Mouse (Mus musculus): ENCODE data around the gene Psmd13.

Psmd13 gene

DNA sequence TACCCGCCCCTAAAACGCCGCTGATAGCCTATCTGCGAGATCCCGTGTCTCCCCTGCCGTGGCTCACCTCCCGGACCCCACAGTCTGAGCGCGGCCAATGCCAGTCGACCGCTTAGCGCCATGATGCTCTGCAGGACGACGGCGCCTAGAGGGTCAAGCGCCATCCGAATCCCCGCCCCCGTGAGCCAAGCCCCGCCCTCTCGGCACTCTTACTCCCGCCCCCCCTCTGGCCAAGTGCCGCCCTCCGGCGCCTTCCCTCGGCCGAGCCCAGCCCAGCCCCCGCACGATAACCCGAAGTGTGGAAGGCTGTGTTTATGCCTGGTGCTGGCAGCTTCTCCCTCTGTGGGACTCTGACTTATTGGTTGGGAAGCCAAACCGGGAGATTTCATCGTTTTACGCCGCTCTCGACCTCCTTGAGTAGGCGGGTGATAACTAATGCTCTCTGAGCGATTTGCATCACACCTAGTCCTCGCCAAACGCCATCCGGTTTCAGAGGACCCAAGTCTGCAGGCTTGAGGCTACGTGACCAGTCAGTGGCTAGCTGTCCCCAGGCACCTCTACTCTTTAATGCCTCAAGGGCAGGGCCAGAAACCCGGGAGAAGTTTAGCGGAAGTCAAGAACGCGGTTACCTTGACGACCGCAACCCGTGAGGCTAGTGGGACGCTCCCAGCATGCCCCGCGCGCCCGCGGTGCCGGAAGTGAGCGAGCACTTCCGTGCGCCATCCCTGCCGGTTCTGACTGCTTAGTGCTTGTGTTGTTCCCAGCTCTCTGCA lies at the start of gene Psmd13, which contains the start of gene Sirt3:
Psmd13 (plus strand) TSS at position 273 of the 773 bp plus-strand sequence.
Sirt3 (minus strand) TSS at position 614 of the 773 bp plus-strand sequence.
- H3K9me3 ChIP-seq (ENCODE audit: low read length): no peaks in the 10 kb centered on the region
- TF ChIP-seq POU5F1 (IDR thresholded peaks at IDR 0.05; ENCODE audit: borderline replicate concordance, low read length) (no peak), CTCF (conservative IDR thresholded peaks at IDR 0.05; ENCODE audit: low read length) (no peak), NANOG (IDR thresholded peaks at IDR 0.05; ENCODE audit: borderline replicate concordance, low read length) (no peak)
- peaks cover 58% of the 10 kb centered on the region for H3K36me3 ChIP-seq (ENCODE audit: insufficient read depth, low read length)
- H3K4me1 ChIP-seq (replicated peaks; ENCODE audit: low read depth, low read length): peaks cover 49% of the 10 kb centered on the region
- peak within 1 kb of the TSS; percentile 98 for H3K4me3 ChIP-seq (replicated peaks; ENCODE audit: low read length)
- no peaks in the 10 kb centered on the region for H3K27me3 ChIP-seq (ENCODE audit: insufficient read depth, low read length)

DNA sequence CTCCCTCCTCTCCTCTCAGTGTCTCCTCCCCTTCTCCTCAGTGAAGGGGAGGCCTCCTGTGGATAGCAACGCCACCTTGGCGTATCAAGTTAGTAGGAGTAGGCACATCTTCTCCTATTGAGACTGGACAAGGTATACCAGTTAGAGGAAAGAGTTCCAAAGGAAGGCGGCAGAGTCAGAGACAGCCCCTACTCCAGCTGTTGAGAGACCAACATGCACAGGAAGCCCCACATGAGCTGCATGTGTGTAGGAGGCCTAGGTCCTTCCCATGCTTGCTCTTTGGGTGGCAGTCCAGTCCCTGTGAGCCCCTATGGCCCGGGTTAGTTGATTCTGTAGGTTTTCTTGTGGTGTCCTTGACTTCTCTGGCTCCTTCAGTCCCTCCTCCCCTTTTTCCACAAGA lies 48.4 kb upstream of the Psmd13 start:
- Histone ChIP-seq H3K4me1 (replicated peaks; ENCODE audit: low read depth, low read length) (peaks cover 43% of the 10 kb centered on the region), H3K9me3 (ENCODE audit: low read length) (no peaks in the 10 kb centered on the region), H3K27me3 (ENCODE audit: insufficient read depth, low read length) (no peaks in the 10 kb centered on the region), H3K4me3 (replicated peaks; ENCODE audit: low read length) (no peak overlapping the region), H3K36me3 (ENCODE audit: insufficient read depth, low read length) (peaks cover 22% of the 10 kb centered on the region)
- TF ChIP-seq POU5F1 (IDR thresholded peaks at IDR 0.05; ENCODE audit: borderline replicate concordance, low read length) (no peak), CTCF (conservative IDR thresholded peaks at IDR 0.05; ENCODE audit: low read length) (no peak), NANOG (IDR thresholded peaks at IDR 0.05; ENCODE audit: borderline replicate concordance, low read length) (no peak)

DNA sequence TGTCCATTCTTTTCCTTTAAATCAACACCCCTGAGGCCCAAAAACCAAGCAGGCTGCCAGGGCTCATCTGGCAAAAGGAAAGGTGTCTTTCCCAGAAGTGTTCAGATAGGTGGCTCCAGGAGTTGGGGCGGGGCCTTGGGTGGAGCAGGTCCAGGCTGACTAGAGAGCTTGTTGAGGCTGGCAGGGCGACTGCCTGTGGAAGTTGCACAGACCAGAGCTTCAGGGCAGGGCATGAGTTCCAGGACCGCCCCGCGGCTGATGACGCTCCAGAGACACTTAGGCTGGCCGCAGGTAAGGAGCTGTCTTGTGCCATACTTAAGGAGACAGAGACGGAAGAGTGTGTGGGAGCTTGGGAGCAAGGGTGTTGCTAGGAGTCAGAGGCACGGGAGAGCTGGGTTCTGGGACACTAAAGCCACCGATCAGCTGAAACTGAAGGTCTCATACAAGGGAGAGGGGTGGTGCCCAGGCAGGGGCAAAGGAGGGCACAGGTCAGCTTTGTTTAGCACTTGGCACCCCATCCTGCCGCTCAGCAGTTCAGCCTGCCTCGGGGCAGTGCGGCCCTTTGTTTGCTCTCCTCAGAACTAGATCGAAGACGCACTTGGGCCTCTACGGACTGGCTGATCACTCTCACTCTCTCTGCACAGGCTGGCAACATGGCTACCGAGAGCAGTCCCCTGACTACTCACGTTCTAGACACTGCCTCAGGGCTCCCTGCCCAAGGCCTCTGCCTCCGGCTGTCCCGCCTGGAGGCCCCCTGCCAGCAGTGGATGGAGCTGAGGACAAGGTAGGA lies 46.6 kb upstream of the Psmd13 start, which contains the start of gene Urah:
Urah (plus strand) TSS at position 51 of the 790 bp plus-strand sequence.
- TF ChIP-seq NANOG (IDR thresholded peaks at IDR 0.05; ENCODE audit: borderline replicate concordance, low read length): no peak
- TF ChIP-seq CTCF (conservative IDR thresholded peaks at IDR 0.05; ENCODE audit: low read length): no peak
- no peak for TF ChIP-seq POU5F1 (IDR thresholded peaks at IDR 0.05; ENCODE audit: borderline replicate concordance, low read length)
- Histone ChIP-seq H3K27me3 (ENCODE audit: insufficient read depth, low read length) (no peaks in the 10 kb centered on the region), H3K36me3 (ENCODE audit: insufficient read depth, low read length) (peaks cover 23% of the 10 kb centered on the region), H3K4me1 (replicated peaks; ENCODE audit: low read depth, low read length) (peaks cover 53% of the 10 kb centered on the region), H3K9me3 (ENCODE audit: low read length) (no peaks in the 10 kb centered on the region), H3K4me3 (replicated peaks; ENCODE audit: low read length) (peak within 1 kb of the TSS; percentile 77)

DNA sequence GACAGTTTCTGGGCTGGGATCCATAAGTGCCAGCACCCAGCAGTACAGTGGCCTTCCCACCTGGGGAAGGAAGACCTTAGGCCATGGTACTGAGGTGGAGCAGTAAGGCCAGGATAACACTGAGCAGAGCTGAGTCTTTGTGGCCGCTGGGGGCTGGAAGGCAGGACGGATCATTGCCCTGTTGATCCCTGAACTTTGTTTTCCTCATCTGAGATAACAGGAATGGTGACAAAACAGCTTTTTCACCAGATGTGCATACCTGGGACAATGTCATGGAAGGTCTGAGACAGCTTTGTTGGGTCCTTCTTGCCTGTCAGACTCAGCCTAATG lies 46.0 kb upstream of the Psmd13 start:
- Histone ChIP-seq H3K9me3 (ENCODE audit: low read length) (no peaks in the 10 kb centered on the region), H3K4me1 (replicated peaks; ENCODE audit: low read depth, low read length) (peaks cover 59% of the 10 kb centered on the region), H3K27me3 (ENCODE audit: insufficient read depth, low read length) (peaks cover 3% of the 10 kb centered on the region; the same call in 1 of the 2 replicates), H3K4me3 (replicated peaks; ENCODE audit: low read length) (peak overlapping the region; percentile 77), H3K36me3 (ENCODE audit: insufficient read depth, low read length) (peaks cover 23% of the 10 kb centered on the region)
- TF ChIP-seq POU5F1 (IDR thresholded peaks at IDR 0.05; ENCODE audit: borderline replicate concordance, low read length) (no peak), CTCF (conservative IDR thresholded peaks at IDR 0.05; ENCODE audit: low read length) (no peak), NANOG (IDR thresholded peaks at IDR 0.05; ENCODE audit: borderline replicate concordance, low read length) (no peak)

DNA sequence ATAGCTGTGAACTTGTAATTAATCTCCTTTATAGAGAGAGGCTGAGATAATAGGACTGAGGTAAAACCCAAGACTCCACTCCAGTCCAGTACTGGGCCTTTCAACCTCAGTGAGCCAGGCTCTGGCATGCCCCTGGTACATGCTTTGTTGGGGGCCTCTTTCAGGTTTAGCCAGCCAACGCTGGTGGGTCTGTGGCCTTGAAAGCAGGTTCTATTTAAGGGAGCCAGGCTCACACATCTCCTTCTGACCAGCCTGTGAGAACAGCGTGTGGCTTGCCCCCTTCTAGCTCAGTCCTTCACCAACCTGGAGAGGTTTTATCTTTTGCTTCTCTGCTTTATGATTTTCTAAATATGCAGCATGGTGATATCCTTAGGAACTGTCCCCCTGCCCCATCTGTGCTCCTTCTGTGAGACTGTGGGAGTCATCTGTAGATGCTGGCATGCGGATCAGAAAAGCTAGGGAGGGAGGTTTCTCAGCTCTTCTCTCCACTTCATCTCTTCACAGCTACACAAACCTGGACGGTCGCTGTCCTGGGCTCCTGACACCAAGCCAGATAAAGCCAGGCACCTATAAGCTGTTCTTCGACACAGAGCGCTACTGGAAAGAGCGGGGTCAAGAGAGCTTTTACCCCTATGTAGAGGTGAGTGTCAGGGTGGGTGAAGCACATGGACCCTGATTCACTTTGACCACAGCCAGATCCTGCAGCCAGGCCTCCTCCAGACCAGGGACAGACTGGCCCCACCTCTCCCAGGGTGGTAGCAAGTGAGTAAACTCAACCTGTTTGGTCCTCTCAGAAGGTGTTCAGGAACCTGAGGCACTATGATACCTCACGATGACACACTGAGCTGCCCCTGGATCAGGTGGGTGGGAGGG lies 45.3 kb upstream of the Psmd13 start:
- TF ChIP-seq CTCF (conservative IDR thresholded peaks at IDR 0.05; ENCODE audit: low read length) (no peak), POU5F1 (IDR thresholded peaks at IDR 0.05; ENCODE audit: borderline replicate concordance, low read length) (no peak), NANOG (IDR thresholded peaks at IDR 0.05; ENCODE audit: borderline replicate concordance, low read length) (no peak)
- peaks cover 23% of the 10 kb centered on the region for H3K36me3 ChIP-seq (ENCODE audit: insufficient read depth, low read length)
- no peaks in the 10 kb centered on the region for H3K9me3 ChIP-seq (ENCODE audit: low read length)
- H3K27me3 ChIP-seq (ENCODE audit: insufficient read depth, low read length): peaks cover 3% of the 10 kb centered on the region; the same call in 1 of the 2 replicates
- H3K4me3 ChIP-seq (replicated peaks; ENCODE audit: low read length): no peak overlapping the region
- peaks cover 65% of the 10 kb centered on the region for H3K4me1 ChIP-seq (replicated peaks; ENCODE audit: low read depth, low read length)

DNA sequence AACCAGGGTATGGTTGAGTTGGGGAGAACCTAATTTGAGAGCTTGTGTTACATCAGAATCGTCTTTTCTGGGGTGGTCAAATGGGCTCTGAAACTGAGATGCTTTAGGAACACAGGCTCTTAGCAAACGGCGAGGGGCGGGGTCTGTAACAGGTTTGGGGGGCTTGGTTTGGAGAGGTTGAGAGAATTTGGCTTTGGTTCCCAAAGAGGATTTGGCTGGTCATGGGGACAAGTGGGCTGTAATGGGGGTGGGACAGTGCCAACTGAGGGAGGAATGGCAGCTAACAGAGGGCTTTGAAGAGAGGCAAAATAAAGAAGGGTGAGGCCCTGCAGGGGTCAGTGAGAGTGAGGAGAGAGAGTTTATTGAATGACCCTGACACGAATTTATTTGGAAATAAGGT lies 42.2 kb upstream of the Psmd13 start:
- H3K4me1 ChIP-seq (replicated peaks; ENCODE audit: low read depth, low read length): peaks cover 80% of the 10 kb centered on the region
- H3K9me3 ChIP-seq (ENCODE audit: low read length): no peaks in the 10 kb centered on the region
- H3K27me3 ChIP-seq (ENCODE audit: insufficient read depth, low read length): peaks cover 18% of the 10 kb centered on the region; the same call in 1 of the 2 replicates
- H3K4me3 ChIP-seq (replicated peaks; ENCODE audit: low read length): no peak overlapping the region; the same call in 1 of the 2 replicates
- no peak for TF ChIP-seq POU5F1 (IDR thresholded peaks at IDR 0.05; ENCODE audit: borderline replicate concordance, low read length)
- peaks cover 23% of the 10 kb centered on the region for H3K36me3 ChIP-seq (ENCODE audit: insufficient read depth, low read length)

DNA sequence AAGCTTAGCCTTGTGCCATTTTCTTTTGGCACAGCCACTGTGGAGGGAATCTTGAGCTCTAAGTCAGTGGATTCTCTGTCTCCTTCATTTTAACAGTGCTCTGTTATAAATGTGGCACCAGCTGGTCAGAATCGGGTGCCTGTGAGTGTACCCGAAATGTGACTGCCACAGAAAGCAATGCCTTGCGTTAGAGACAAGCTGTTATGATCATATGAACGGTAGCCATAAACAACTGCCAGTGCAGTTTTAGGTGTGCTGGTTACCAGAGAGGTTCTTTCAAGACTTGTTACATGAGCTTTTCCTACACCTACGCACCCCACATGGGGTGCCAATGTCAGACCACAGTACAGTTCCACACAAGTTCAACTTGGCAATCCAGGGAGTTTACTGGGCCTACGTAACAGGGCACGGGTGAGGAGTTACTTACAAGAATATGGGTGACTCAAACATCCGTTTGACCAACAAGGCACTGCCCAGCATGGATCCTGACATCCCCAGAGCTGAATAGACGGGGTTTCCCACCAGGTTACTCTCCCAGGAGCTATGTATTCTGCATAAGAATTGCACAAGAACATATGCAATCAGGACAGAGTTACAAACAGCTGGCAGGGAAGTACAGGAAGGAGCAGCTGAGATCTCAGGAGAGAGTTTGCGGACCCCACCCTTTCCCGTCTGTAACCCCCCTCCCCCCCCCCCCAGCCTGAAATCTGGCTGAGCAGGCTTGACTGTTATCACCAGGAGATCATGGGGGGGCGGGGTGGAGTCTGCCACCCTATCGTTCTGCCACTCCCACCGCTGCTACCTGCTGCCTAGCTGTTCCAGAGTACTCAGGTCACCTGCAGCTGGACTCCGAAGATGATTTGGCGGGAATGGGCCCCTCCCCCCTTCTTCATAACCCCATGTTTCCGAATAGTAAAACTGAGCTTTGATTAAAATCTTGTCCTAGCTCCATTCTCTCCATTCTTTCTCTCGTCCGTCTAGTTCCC lies 40.7 kb upstream of the Psmd13 start:
- Histone ChIP-seq H3K9me3 (ENCODE audit: low read length) (no peaks in the 10 kb centered on the region), H3K4me3 (replicated peaks; ENCODE audit: low read length) (peak overlapping the region; percentile 35), H3K4me1 (replicated peaks; ENCODE audit: low read depth, low read length) (peaks cover 80% of the 10 kb centered on the region), H3K27me3 (ENCODE audit: insufficient read depth, low read length) (peaks cover 18% of the 10 kb centered on the region; the same call in 1 of the 2 replicates), H3K36me3 (ENCODE audit: insufficient read depth, low read length) (peaks cover 23% of the 10 kb centered on the region)
- no peak for TF ChIP-seq CTCF (conservative IDR thresholded peaks at IDR 0.05; ENCODE audit: low read length)
- TF ChIP-seq NANOG (IDR thresholded peaks at IDR 0.05; ENCODE audit: borderline replicate concordance, low read length): no peak
- TF ChIP-seq POU5F1 (IDR thresholded peaks at IDR 0.05; ENCODE audit: borderline replicate concordance, low read length): peak; percentile 87

Data from E14TG2a.4 (cell line).